Mouse (Mus musculus) lung, embryonic 14.5 days (tissue): ENCODE results near the gene Sptb. TPM values are rescaled to one million over a fixed set of nuclear protein-coding genes. Genes with fewer than 3 reads are reported as not detected.
A peak's percentile ranks its signal among the peaks of the same experiment; 100 is the strongest.

ENCODE experiments used
- ATAC-seq: fragments of 200-750 bp; cut with Nextera tagmentation; 2 replicates; pipeline ENCODE4 v1.8.0; 2017; ENCODE audit warnings: mild to moderate bottlenecking, moderate TSS enrichment, moderate library complexity; ENCODE audit not compliant: insufficient read depth
- DNase-seq: peaks from one replicate; pipeline ENCODE4 v3.0.0-alpha.2; 2015
- H3K27ac ChIP-seq: fragments of 300-500 bp; sonication (generic); 2 replicates; pipeline ENCODE4 v1.5.1; 2014; ENCODE audit warnings: low read depth, mild to moderate bottlenecking, moderate library complexity
- H3K27me3 ChIP-seq: fragments of 300-500 bp; sonication (generic); 2 replicates; pipeline ENCODE4 v1.6.1; 2014; ENCODE audit warnings: low read length, control low read depth; ENCODE audit not compliant: insufficient read depth
- H3K36me3 ChIP-seq: fragments of 300-500 bp; sonication (generic); 2 replicates; pipeline ENCODE4 v1.6.1; 2014; ENCODE audit warnings: control low read depth; ENCODE audit not compliant: insufficient read depth
- H3K4me1 ChIP-seq: fragments of 300-500 bp; sonication (generic); 2 replicates; pipeline ENCODE4 v1.6.1; 2014; ENCODE audit warnings: antibody characterized with exemption, control low read depth; ENCODE audit not compliant: insufficient read depth
- H3K4me2 ChIP-seq: fragments of 300-500 bp; sonication (generic); 2 replicates; pipeline ENCODE4 v1.6.1; 2014; ENCODE audit warnings: mild to moderate bottlenecking
- H3K4me3 ChIP-seq: fragments of 300-500 bp; sonication (generic); 2 replicates; pipeline ENCODE4 v1.5.1; 2014; ENCODE audit warnings: low read depth, low read length
- H3K9ac ChIP-seq: fragments of 300-500 bp; sonication (generic); 2 replicates; pipeline ENCODE4 v1.6.1; 2014
- H3K9me3 ChIP-seq: fragments of 300-500 bp; sonication (generic); 2 replicates; pipeline ENCODE4 v1.6.1; 2016; ENCODE audit warnings: low read depth, low read length, control low read depth
- CTCF ChIP-seq: IDR thresholded peaks from 2 replicates; pipeline ENCODE4 v1.5.1; 2016; ENCODE audit warnings: antibody characterized with exemption, low read depth
- whole genome bisulfite sequencing: fragments of 180-500 bp; shearing (Covaris S2); extraction: QIAGEN DNeasy Blood & Tissue Kit; methylation state at CpG from one replicate; pipeline ENCODE4 v1.1.7; 2014; 5-methylcytosine and 5-hydroxymethylcytosine counted together
- polyA plus RNA-seq: library from polyadenylated mRNA; unstranded; fragments of >200 nt; fragmentation: Nextera tagmentation; extraction: Ambion mirVana; gene quantifications from 2 replicates; pipeline ENCODE4 v1.2.1, GENCODE M21; 2014

The Sptb gene
- polyA plus RNA-seq, 1 experiment from 2014 or later: 1.2 TPM

- Histone ChIP-seq H3K27me3 (no peaks in the 10 kb centered on the region), H3K27ac (no peak overlapping the region; the same call in 1 of the 2 replicates), H3K4me2 (no peak overlapping the region), H3K4me3 (no peak overlapping the region), H3K9me3 (no peaks in the 10 kb centered on the region), H3K4me1 (0 out of 2 replicates have a peak, but pooled peaks cover 9% of the 10 kb centered on the region), H3K36me3 (no peaks in the 10 kb centered on the region), H3K9ac (no peak overlapping the region)
- TF ChIP-seq CTCF: no peak
- ATAC-seq: peak; percentile 55
- WGBS: 56% methylated on average over 12 of the region's 12 CpGs
- no peak for DNase-seq
Observed at GRCm38 (mm10) chr12:76673794-76674222, 36.5 kb downstream of the Sptb start.

- no peak overlapping the region for H3K4me3 ChIP-seq
- no peak overlapping the region for H3K9ac ChIP-seq
- H3K4me2 ChIP-seq: no peak overlapping the region
- no peaks in the 10 kb centered on the region for H3K9me3 ChIP-seq
- DNase-seq (no peak), ATAC-seq (no peak)
- no peak for TF ChIP-seq CTCF
- no peaks in the 10 kb centered on the region for H3K36me3 ChIP-seq
- 0 out of 2 replicates have a peak, but pooled peaks cover 9% of the 10 kb centered on the region for H3K4me1 ChIP-seq
- WGBS: 80% methylated on average over 8 of the region's 8 CpGs
- no peak overlapping the region for H3K27ac ChIP-seq
- no peaks in the 10 kb centered on the region for H3K27me3 ChIP-seq
Observed at GRCm38 (mm10) chr12:76672008-76672407, 38.3 kb downstream of the Sptb start.

- ATAC-seq: peak; percentile 60
- Histone ChIP-seq H3K4me1 (0 out of 2 replicates have a peak, but pooled peaks cover 9% of the 10 kb centered on the region), H3K9me3 (no peaks in the 10 kb centered on the region), H3K36me3 (no peaks in the 10 kb centered on the region), H3K27me3 (no peaks in the 10 kb centered on the region), H3K9ac (no peak overlapping the region), H3K4me2 (peak overlapping the region; percentile 11; the same call in 1 of the 2 replicates), H3K27ac (peak overlapping the region; percentile 47), H3K4me3 (no peak overlapping the region)
- peak; percentile 24 for DNase-seq
- no peak for TF ChIP-seq CTCF
- WGBS: 34% methylated on average over 13 of the region's 13 CpGs
Observed at GRCm38 (mm10) chr12:76670533-76671086, 39.7 kb downstream of the Sptb start.

GRCm38 (mm10) chr12:76669956-76670530 is 40.3 kb downstream of the Sptb start:
- WGBS: 18% methylated on average over 5 of the region's 5 CpGs
- TF ChIP-seq CTCF: no peak
- Histone ChIP-seq H3K36me3 (no peaks in the 10 kb centered on the region), H3K4me1 (0 out of 2 replicates have a peak, but pooled peaks cover 9% of the 10 kb centered on the region), H3K27ac (no peak overlapping the region), H3K4me2 (peak overlapping the region; percentile 11; the same call in 1 of the 2 replicates), H3K4me3 (no peak overlapping the region), H3K27me3 (no peaks in the 10 kb centered on the region), H3K9me3 (no peaks in the 10 kb centered on the region), H3K9ac (no peak overlapping the region)
- peak; percentile 16 for DNase-seq
- peak; percentile 68; the same call in 1 of the 2 replicates for ATAC-seq

GRCm38 (mm10) chr12:76668654-76669419 is 41.5 kb downstream of the Sptb start:
- no peak overlapping the region for H3K9ac ChIP-seq
- H3K4me3 ChIP-seq: no peak overlapping the region
- WGBS: 75% methylated on average over 7 of the region's 7 CpGs
- no peaks in the 10 kb centered on the region for H3K27me3 ChIP-seq
- no peak for TF ChIP-seq CTCF
- H3K4me2 ChIP-seq: no peak overlapping the region
- H3K4me1 ChIP-seq: 0 out of 2 replicates have a peak, but pooled peaks cover 13% of the 10 kb centered on the region
- no peak overlapping the region for H3K27ac ChIP-seq
- H3K36me3 ChIP-seq: no peaks in the 10 kb centered on the region
- ATAC-seq: no peak
- DNase-seq: no peak
- no peaks in the 10 kb centered on the region for H3K9me3 ChIP-seq

- DNase-seq (no peak), ATAC-seq (no peak)
- Histone ChIP-seq H3K36me3 (no peaks in the 10 kb centered on the region), H3K4me1 (no peaks in the 10 kb centered on the region), H3K4me3 (no peak overlapping the region), H3K9ac (no peak overlapping the region), H3K9me3 (no peaks in the 10 kb centered on the region), H3K27me3 (no peaks in the 10 kb centered on the region), H3K27ac (no peak overlapping the region), H3K4me2 (no peak overlapping the region)
- no peak for TF ChIP-seq CTCF
- WGBS: 56% methylated on average over 6 of the region's 6 CpGs
Observed at GRCm38 (mm10) chr12:76651788-76652345, 58.5 kb downstream of the Sptb start.
